Mouse (Mus musculus) heart, postnatal 0 days (tissue): ENCODE measurements at regions not wholly inside any gene's neighbourhood (a gene's known extent, or its start where the extent isn't known, plus 50 kb on each side); places are given as distances from the start of the nearest gene placed in this dataset.
"Not testable (repeated sequence)": the region's sequence is repeated elsewhere in the genome, so short reads cannot be mapped to it uniquely, and the experiment has no call there.

Experiments
- ATAC-seq: fragments of 200-750 bp; cut with Nextera tagmentation; 2 replicates; pipeline ENCODE4 v1.8.0; 2017; ENCODE audit warnings: low read depth, moderate number of reproducible peaks, moderate library complexity; ENCODE audit not compliant: insufficient read depth
- DNase-seq: peaks from one replicate; pipeline ENCODE4 v3.0.0-alpha.2; 2016; ENCODE audit warnings: low spot score
- H3K27ac ChIP-seq: fragments of 300-500 bp; sonication (generic); 2 replicates; pipeline ENCODE4 v1.5.1; 2014; ENCODE audit warnings: low read depth, mild to moderate bottlenecking
- H3K27me3 ChIP-seq: fragments of 300-500 bp; sonication (generic); 2 replicates; pipeline ENCODE4 v1.6.1; 2014; ENCODE audit warnings: low read length, mixed read lengths; ENCODE audit not compliant: control insufficient read depth, insufficient read depth
- H3K36me3 ChIP-seq: fragments of 300-500 bp; sonication (generic); replicated peaks from 2 replicates; pipeline ENCODE4 v1.6.1; 2014; ENCODE audit warnings: low read length, mixed read lengths; ENCODE audit not compliant: control insufficient read depth, insufficient read depth
- H3K4me1 ChIP-seq: fragments of 300-500 bp; sonication (generic); 2 replicates; pipeline ENCODE4 v1.6.1; 2014; ENCODE audit warnings: antibody characterized with exemption; ENCODE audit not compliant: control insufficient read depth, insufficient read depth
- H3K4me2 ChIP-seq: fragments of 300-500 bp; sonication (generic); 2 replicates; pipeline ENCODE4 v1.6.1; 2014; ENCODE audit warnings: low read depth, mild to moderate bottlenecking, low read length, moderate library complexity
- H3K4me3 ChIP-seq: fragments of 300-500 bp; sonication (generic); 2 replicates; pipeline ENCODE4 v1.5.1; 2014; ENCODE audit warnings: low read depth, low read length
- H3K9ac ChIP-seq: fragments of 300-500 bp; sonication (generic); replicated peaks from 2 replicates; pipeline ENCODE4 v1.6.1; 2014; ENCODE audit warnings: low read depth, low read length, mixed read lengths
- H3K9me3 ChIP-seq: fragments of 300-500 bp; sonication (generic); replicated peaks from 2 replicates; pipeline ENCODE4 v1.6.1; 2016; ENCODE audit warnings: low read length; ENCODE audit not compliant: control insufficient read depth
- CTCF ChIP-seq: IDR thresholded peaks from 2 replicates; pipeline ENCODE4 v1.5.1; 2016; ENCODE audit warnings: antibody characterized with exemption, control low read depth, low read depth
- EP300 ChIP-seq: IDR thresholded peaks from 2 replicates; pipeline ENCODE4 v1.6.1; 2016; ENCODE audit warnings: antibody characterized with exemption, low read depth
- WGBS: fragments of 180-500 bp; shearing (Covaris S2); extraction: QIAGEN DNeasy Blood & Tissue Kit; methylation state at CpG from one replicate; pipeline ENCODE4 v1.1.7; 2014; 5-methylcytosine and 5-hydroxymethylcytosine counted together

GRCm38 (mm10) chr3:7755445-7755844, 1135.2 kb upstream of the 1700008P02Rik start:
- H3K9ac ChIP-seq: no peak overlapping the region
- H3K9me3 ChIP-seq: no peaks in the 10 kb centered on the region
- DNase-seq: peak; percentile 41
- no peak overlapping the region for H3K4me2 ChIP-seq
- H3K4me1 ChIP-seq: 0 out of 2 replicates have a peak, but pooled peaks cover 6% of the 10 kb centered on the region
- no peak overlapping the region for H3K4me3 ChIP-seq
- ATAC-seq: peak; percentile 76
- no peaks in the 10 kb centered on the region for H3K27me3 ChIP-seq
- no peak for TF ChIP-seq EP300
- H3K27ac ChIP-seq: no peak overlapping the region
- 5% methylated on average over 4 of the region's 4 CpGs for WGBS
- H3K36me3 ChIP-seq: no peaks in the 10 kb centered on the region

DNA sequence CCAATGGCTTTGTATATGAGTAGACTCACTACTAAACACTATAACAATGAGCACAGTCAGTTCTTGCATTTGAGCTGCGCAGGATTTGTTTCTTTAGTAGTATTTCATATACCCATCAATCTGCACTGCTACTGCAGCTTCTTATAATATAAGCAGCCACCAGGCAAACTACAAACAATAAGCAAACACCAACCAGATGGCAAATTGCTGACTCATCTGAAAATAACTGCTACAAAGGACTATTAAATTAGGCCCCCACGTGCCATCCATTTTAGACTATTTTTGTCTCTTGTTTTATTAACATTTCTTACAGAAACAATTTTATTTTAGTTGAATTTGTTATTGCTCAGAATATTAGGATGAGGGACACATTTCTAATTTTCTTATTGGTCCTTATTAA, 1093.5 kb upstream of the 1700008P02Rik start:
- no peaks in the 10 kb centered on the region for H3K27me3 ChIP-seq
- H3K4me1 ChIP-seq: no peaks in the 10 kb centered on the region
- no peak overlapping the region for H3K9ac ChIP-seq
- H3K4me3 ChIP-seq: no peak overlapping the region
- WGBS: 70% methylated on average over 2 of the region's 2 CpGs
- H3K4me2 ChIP-seq: no peak overlapping the region
- TF ChIP-seq CTCF (no peak), EP300 (no peak)
- H3K36me3 ChIP-seq: no peaks in the 10 kb centered on the region
- H3K9me3 ChIP-seq: no peaks in the 10 kb centered on the region
- DNase-seq (no peak), ATAC-seq (no peak)
- no peak overlapping the region for H3K27ac ChIP-seq

- Histone ChIP-seq H3K4me1 (no peaks in the 10 kb centered on the region), H3K27me3 (no peaks in the 10 kb centered on the region), H3K9me3 (no peaks in the 10 kb centered on the region), H3K4me2 (no peak overlapping the region), H3K9ac (no peak overlapping the region), H3K27ac (no peak overlapping the region), H3K36me3 (no peaks in the 10 kb centered on the region), H3K4me3 (no peak overlapping the region)
- no peak for DNase-seq
- TF ChIP-seq CTCF (no peak), EP300 (no peak)
- ATAC-seq: no peak
These were observed 1092.9 kb upstream of the 1700008P02Rik start for GRCm38 (mm10) chr3:7713130-7713529.

DNA sequence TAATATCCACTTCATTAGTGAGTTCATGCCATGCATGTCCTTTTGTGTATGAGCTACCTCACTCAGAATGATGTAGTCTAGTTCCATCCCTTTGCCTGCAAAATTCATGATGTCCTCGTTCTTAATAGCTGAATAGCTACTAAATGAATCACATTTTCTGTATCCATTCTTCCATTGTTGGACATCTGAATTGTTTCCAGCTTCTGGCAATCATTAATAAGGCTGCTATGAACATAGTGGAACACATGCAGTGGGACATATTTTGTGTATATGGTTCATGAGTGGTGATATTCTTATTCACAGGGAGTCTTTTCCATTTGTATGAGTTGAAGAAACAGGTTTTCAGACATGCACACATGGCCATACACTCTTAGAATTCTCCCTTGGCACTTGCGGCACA, 1092.2 kb upstream of the 1700008P02Rik start:
- Histone ChIP-seq H3K4me2 (no peak overlapping the region), H3K4me1 (no peaks in the 10 kb centered on the region), H3K9ac (no peak overlapping the region), H3K27ac (no peak overlapping the region), H3K4me3 (no peak overlapping the region), H3K36me3 (no peaks in the 10 kb centered on the region), H3K27me3 (no peaks in the 10 kb centered on the region), H3K9me3 (no peaks in the 10 kb centered on the region)
- DNase-seq (no peak), ATAC-seq (no peak)
- 74% methylated on average over 2 of the region's 2 CpGs for WGBS
- no peak for TF ChIP-seq CTCF
- TF ChIP-seq EP300: no peak

DNA sequence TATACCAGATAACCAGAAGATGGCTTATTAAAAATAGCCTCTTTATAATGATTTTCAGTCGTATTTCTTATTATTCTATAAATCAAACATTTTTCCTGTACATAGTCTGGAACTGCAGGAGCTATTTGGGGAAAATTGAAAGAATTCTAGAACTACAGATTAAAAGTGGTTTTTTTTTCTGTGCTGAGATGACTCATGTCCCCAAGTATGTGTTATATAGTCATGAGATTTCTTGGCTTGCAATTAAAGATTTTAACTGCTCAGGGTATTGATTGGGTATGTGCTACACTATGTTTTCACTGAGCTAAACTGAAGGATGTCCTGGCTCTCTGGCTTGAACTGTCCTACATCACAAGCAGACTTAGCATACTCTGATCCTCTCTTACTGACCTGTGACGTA, 1088.4 kb upstream of the 1700008P02Rik start:
- ATAC-seq: no peak

GRCm38 (mm10) chr3:7683536-7683935, 1063.3 kb upstream of the 1700008P02Rik start:
- 56% methylated on average over 1 of the region's 1 CpGs for WGBS
- no peak for DNase-seq

More for the DNA sequence above, 1088.4 kb upstream of the 1700008P02Rik start:
- Histone ChIP-seq H3K4me2 (no peak overlapping the region), H3K27ac (no peak overlapping the region), H3K36me3 (no peaks in the 10 kb centered on the region), H3K9ac (no peak overlapping the region), H3K4me1 (no peaks in the 10 kb centered on the region), H3K27me3 (no peaks in the 10 kb centered on the region), H3K4me3 (no peak overlapping the region), H3K9me3 (no peaks in the 10 kb centered on the region)
- no peak for DNase-seq
- TF ChIP-seq EP300: no peak
- no peak for TF ChIP-seq CTCF
- WGBS: 44% methylated on average over 2 of the region's 2 CpGs

GRCm38 (mm10) chr3:7682816-7683215, 1062.6 kb upstream of the 1700008P02Rik start:
- not testable (repeated sequence) for H3K36me3 ChIP-seq, H3K9ac ChIP-seq, H3K9me3 ChIP-seq, H3K4me2 ChIP-seq, H3K4me3 ChIP-seq, DNase-seq, H3K27ac ChIP-seq, ATAC-seq, H3K4me1 ChIP-seq, H3K27me3 ChIP-seq
- WGBS: 67% methylated on average over 3 of the region's 3 CpGs

More at GRCm38 (mm10) chr3:7683536-7683935, 1063.3 kb upstream of the 1700008P02Rik start:
- H3K27me3 ChIP-seq: no peaks in the 10 kb centered on the region
- TF ChIP-seq EP300 (no peak), CTCF (no peak)
- H3K4me2 ChIP-seq: no peak overlapping the region
- no peaks in the 10 kb centered on the region for H3K9me3 ChIP-seq
- H3K4me1 ChIP-seq: no peaks in the 10 kb centered on the region
- no peak for ATAC-seq
- no peak overlapping the region for H3K4me3 ChIP-seq
- no peak overlapping the region for H3K27ac ChIP-seq
- no peaks in the 10 kb centered on the region for H3K36me3 ChIP-seq
- no peak overlapping the region for H3K9ac ChIP-seq
